Mouse (Mus musculus) right cerebral cortex, adult 18-20 months (tissue): Measurements from ENCODE around the gene Cga.
A peak's percentile ranks its signal among the peaks of the same experiment; 100 is the strongest.
"Not testable (repeated sequence)": the region's sequence is repeated elsewhere in the genome, so short reads cannot be mapped to it uniquely, and the experiment has no call there.

Source experiments
- DNase-seq: peaks from one replicate; pipeline ENCODE4 v3.0.0; 2022; ENCODE audit warnings: mixed read lengths

The Cga gene

GRCm38 (mm10) chr4:34898497-34898896 lies 4.9 kb downstream of the Cga start:
- no peak for DNase-seq

- DNase-seq: no peak
Observed at GRCm38 (mm10) chr4:34899322-34899721, 5.7 kb downstream of the Cga start.

GRCm38 (mm10) chr4:34900155-34900554 lies 6.6 kb downstream of the Cga start:
- peak; percentile 17 for DNase-seq

- no peak for DNase-seq
Observed at GRCm38 (mm10) chr4:34901166-34901565, 7.6 kb downstream of the Cga start.

DNA sequence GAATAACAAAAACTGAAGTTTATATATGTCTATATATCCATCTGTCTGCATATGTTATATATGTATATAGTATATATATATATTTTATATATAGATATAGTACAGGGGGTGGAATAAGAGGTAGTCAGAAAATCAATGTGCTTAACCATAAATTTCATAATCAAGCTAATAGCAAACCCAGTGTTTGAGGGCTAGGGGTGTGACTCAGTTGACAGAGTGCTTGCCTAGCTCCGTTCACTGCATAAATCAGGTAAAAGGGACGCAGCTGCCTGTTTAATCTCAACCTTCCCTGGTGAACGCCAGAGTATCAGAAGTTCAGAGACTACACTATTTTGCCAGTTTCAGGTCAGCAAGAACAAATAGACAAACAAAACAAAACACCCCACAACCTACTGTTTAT lies 8.0 kb downstream of the Cga start:
- DNase-seq: not testable (repeated sequence)

GRCm38 (mm10) chr4:34905396-34905795 lies 11.8 kb downstream of the Cga start:
- DNase-seq: no peak

- no peak for DNase-seq
Observed at GRCm38 (mm10) chr4:34906151-34906550, 12.6 kb downstream of the Cga start.

GRCm38 (mm10) chr4:34907026-34907425 lies 13.4 kb downstream of the Cga start:
- DNase-seq: no peak

GRCm38 (mm10) chr4:34908127-34908526 lies 14.5 kb downstream of the Cga start:
- DNase-seq: no peak

GRCm38 (mm10) chr4:34911401-34911800 lies 17.8 kb downstream of the Cga start:
- DNase-seq: no peak

GRCm38 (mm10) chr4:34912171-34912570 lies 18.6 kb downstream of the Cga start:
- no peak for DNase-seq

- no peak for DNase-seq
Observed at GRCm38 (mm10) chr4:34917400-34917799, 23.8 kb downstream of the Cga start.

DNA sequence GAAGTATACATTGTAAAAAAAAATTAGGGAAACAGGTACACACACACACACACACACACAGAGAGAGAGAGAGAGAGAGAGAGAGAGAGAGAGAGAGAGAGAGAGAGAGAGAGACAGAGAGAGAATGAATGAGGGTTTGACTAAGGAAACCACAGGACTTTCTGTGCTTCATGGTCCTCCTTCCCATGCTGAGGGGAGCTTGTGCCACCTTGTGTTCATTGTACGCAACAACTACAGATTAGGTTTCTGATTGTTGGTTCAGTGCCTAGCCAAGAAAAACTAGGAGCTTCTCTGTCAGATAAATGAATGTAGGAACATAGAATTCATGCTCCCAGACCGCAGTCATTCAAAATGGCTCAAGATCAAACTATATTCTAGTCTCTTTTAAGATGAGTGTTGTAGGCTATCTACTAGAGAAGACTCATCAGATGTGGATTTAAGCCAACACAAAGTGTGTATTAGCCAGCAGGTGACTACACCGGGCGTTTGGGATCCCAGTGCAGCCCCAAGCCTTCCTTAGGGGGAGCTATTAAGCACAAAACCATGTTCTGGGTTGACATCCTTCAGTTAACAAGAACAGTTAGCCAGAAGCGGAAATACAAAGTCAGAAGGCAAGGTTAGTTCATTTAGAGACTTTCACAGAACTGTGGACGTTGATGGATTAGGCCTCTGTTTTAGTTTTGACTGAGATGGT lies 28.7 kb downstream of the Cga start:
- DNase-seq: peak; percentile 70

GRCm38 (mm10) chr4:34928386-34928785 lies 34.8 kb downstream of the Cga start:
- not testable (repeated sequence) for DNase-seq

- no peak for DNase-seq
Observed at GRCm38 (mm10) chr4:34941046-34941445, 47.5 kb downstream of the Cga start.

DNA sequence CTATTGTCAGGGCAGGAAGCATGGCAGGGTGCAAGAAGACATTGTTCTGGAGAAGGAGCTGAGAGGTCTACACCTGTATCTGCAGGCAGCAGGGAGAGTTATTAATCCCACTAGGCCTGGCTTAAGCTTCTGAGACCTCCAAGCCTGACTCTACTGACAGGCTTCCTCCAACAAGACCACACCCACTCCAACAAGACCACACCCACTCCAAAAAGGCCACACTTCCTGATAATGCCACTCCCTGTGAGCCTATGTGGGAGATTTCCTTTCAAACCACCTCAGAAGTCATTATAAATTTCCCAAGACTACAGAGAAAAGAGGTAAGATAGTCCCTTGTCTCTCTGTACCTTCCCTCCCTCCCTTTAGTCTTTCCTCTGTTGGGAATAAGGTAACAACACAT lies 53.6 kb downstream of the Cga start:
- DNase-seq: no peak

GRCm38 (mm10) chr4:34953716-34954115 lies 60.1 kb downstream of the Cga start:
- DNase-seq: no peak
